Mouse (Mus musculus) layer of hippocampus, adult 8-10 months (tissue): ENCODE results near the gene Optn. TPM values are rescaled to one million over a fixed set of nuclear protein-coding genes. Genes with fewer than 3 reads are reported as not detected.

Experiments
- DNase-seq, 2 experiments: peaks; one replicate each; pipeline ENCODE4 v3.0.0; 2022; ENCODE audit warnings: low spot score in 2 of 2
- total RNA-seq, 4 experiments: library from RNA; stranded (reverse); gene quantifications; 2 replicates each; pipeline ENCODE4 v1.2.4; 2022

The Optn gene
- total RNA-seq, 4 experiments from 2014 or later: 17.5 to 20.8 (median 18.7) TPM

- no peak for DNase-seq
Observed at GRCm38 (mm10) chr2:5033546-5034420, 30.1 kb downstream of the Optn start.

DNA sequence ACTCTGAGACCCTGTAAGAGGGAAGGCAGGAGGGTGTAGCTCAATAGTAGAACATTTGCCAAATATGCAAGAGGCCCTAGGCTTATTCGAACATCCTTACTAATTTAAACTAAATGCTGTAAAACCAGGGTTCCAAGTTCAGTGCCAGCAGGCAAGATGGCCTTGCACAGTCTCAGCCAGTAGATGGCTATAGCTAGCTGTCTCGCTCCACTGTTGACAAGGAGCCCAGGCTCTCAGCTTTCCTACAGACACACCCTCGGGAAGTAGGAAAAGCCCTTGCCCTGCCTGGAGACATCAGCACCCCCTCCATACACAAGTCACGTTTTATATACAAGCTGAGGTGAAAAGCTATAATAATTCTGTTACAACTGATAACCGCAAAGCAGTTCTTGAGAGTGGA, 31.2 kb downstream of the Optn start:
- no peak for DNase-seq

GRCm38 (mm10) chr2:5031215-5031614, 32.6 kb downstream of the Optn start:
- peak in 1 of 2 experiments; percentile 33 for DNase-seq

DNA sequence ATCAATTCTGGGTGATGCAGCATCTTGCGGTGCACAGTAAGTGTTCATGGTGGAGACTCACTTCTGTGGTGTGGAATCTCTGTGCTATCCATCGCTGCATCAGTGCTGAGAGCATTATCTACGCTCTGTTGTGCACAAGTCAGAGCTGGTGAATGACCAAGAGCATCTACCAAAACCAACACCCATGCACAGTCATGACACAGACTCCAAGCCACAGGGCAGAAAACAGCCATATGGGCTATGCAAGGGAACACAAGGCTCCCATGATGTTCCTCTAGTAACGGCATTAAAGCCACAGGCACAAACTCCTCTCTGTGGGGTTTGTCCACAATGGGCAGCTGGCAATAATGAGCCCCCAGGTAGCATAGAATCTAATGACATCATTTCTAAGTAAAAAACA, 34.0 kb downstream of the Optn start:
- no peak for DNase-seq

- DNase-seq: no peak
Observed at GRCm38 (mm10) chr2:5028047-5028446, 35.8 kb downstream of the Optn start.

DNA sequence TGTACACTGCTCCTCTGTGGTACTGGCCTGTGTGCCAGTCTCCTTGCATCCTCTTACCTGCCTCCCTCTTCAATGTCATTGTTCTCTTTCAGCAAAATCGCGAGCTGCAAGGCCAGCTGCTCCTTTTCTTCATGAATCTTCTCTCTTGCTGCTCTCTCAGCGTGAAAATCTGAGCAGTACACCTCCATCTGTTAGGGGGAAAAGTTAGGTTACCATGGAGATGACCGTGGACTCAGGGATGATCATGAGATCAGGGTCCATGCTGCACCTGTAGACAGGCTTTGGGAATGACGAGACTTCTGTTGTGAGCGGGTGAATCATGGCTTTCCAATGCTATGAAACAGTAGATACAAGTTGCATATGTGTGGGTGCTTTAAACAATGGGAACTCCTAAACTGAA, 36.8 kb downstream of the Optn start:
- no peak for DNase-seq

- no peak for DNase-seq
Observed at GRCm38 (mm10) chr2:5025162-5025733, 38.6 kb downstream of the Optn start.

- DNase-seq: no peak
Observed at GRCm38 (mm10) chr2:5023699-5024399, 40.0 kb downstream of the Optn start.

DNA sequence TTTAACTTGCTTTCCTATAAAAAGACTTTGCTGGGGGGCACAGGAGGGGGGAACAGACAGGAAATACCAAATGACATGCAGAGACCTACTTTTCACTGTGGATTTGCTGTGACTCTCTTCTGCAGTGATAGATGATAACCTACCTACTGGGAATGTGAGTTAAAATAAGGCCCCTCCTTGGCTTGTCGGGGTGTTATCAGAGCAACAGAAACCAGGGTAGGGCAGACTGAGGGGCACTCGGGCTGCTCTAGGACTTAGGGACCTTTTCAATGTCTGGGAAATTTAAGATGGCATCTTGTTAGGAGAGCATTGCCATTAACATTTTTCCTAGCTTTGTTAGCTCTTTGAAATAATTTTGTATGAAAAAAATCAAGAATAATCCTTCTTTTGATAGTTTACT, 40.6 kb downstream of the Optn start:
- DNase-seq: no peak

DNA sequence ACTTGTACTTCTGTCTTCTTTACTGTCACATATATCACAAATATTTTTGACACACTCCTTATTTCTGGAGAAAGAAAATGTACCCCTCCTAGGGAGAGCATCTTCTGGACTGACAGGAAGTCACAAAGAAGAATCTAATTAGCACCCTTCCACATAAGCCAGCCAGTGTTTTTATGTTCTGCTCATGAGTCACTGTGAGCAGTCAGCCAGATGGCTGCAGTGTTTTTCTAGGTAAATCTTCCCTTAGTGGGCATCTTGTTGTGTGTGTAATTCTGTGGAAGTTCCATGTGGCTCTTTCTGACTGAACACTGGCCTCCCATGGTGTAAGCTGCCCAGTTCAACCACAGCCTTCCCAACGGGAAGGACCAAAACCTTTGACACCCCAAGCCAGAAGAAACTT, 44.1 kb downstream of the Optn start:
- DNase-seq: peak; percentile 28 to 31

- DNase-seq: no peak
Observed at GRCm38 (mm10) chr2:5016922-5017321, 46.9 kb downstream of the Optn start.

- no peak for DNase-seq
Observed at GRCm38 (mm10) chr2:5015527-5015926, 48.3 kb downstream of the Optn start.

DNA sequence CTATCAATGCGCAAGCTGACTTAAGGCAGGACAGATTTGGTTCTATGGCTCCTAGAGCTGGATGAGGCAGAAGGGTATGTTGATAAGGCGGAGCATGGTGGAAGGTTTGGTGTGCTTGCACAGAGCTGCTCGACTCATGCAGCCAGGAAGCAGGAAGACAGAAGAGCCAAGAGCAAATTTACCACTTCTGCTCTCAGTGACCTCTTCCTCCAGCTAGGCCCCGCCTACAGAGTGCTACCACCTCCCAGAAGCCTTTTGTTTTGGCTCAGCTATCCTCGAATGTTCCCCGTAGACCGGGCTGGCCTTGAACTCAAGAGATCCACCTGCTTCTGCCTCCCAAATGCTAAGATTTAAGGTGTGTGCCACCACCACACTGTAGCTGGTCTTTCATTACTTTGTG, 49.2 kb downstream of the Optn start:
- no peak for DNase-seq

DNA sequence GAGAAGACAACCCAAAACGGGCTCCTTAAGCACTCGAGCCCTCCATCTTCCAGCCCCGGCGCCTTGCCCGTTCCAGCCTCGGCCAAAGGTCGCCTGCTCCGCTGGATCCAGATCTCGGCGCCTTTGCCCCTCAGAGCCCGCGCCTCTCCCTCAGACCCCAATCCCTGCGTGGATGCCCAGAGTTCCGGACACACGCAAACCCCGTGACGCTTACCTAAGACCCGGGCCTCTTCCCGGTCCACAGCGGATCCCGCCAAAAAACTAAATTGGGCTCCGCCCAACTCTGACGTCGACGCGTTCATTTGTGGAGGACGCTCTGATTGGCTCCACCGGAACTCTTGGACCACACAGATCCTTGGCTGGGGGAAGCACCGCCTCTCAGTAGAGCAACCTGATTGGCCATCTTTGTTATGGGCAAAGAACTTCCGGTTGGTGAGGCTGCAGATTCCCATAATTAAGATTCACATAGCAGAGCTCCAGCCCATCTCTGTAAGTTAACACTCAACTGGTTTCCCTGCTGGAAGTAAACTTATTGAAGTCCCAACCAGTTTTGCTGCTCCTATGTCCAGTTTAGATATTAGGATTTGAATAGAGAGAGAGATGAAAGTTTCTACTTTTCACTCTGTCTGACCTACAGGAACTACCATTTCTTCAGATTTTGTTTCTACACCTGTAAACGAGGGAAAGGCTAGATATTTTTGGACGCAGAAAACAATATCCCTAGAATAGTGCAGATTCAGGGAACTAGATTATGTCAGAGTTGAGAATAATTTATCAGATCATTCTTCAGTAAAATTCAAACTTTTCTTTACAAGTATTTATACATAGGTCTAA, 51.1 kb downstream of the Optn start, which contains the start of gene Mcm10:
Mcm10 (minus strand) TSS at position 301 of the 834 bp plus-strand sequence.
- DNase-seq: peak; percentile 90 to 91

DNA sequence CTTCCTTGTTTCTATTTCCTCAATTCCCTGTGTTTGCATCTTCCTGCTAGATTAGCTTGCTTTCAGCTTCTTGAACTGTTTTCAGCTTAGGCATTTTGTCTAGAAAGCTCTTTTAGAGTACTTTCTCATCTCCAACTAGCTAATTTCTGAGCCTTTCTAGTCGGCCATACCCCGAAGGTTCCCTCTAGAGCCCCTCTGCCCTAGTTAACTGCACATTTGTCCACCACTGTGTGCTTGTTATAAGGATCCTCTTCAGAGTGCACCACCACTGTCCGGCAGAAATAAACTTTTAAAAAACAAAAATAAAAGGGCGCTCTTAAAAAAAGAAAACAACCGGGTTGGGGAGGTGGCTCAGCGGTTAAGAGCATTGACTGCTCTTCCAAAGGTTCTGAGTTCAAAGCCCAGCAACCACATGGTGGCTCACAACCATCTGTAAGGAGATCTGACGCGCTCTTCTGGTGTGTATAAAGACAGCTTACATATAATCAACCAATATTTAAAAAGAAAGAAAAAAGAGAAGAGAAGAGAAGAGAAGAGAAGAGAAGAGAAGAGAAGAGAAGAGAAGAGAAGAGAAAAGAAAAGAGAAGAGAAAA, 51.9 kb downstream of the Optn start:
- DNase-seq: no peak

- no peak for DNase-seq
Observed at GRCm38 (mm10) chr2:5007107-5007506, 56.7 kb downstream of the Optn start.

GRCm38 (mm10) chr2:5001266-5001665, 62.6 kb downstream of the Optn start:
- DNase-seq: no peak

- DNase-seq: no peak
Observed at GRCm38 (mm10) chr2:4998905-4999304, 64.9 kb downstream of the Optn start.

DNA sequence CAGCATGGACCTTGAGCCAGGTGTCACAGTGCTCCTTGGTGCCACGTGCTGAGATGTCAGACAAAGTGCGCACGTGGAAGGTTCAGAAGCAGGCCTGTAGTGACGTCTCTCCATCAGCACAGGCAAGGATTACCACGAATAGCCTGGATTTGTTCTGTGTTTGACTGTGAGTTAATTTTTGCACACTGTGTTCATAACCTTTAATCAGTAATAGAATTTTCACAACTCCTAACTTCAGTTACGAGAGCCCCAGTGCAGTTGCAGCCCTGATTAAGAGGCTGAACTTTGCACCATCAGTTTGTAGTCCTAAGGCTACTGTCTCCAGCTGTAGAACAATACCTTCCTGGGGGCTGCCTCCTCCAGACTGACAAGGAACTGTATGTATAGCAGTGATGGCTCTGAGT, 67.4 kb downstream of the Optn start:
- DNase-seq: no peak

DNA sequence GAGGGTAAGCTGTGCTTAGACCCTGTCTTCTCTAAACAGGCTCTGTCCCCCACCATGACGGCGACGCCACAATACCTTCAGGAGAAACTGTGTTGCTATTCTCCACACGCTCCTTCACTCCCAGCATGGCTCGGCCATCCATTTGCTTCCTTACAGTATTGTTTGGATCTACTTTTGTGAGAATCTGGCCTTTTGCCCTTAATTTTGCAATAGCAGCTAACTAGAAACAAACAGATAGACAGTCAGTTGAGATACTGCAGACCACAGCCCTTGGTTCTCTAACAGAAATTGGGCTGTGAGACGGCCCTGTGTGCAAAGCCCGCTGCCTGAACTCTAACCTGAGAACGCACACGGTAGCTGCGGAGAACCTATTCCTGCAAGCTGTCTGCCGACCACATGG, 68.2 kb downstream of the Optn start:
- no peak for DNase-seq

DNA sequence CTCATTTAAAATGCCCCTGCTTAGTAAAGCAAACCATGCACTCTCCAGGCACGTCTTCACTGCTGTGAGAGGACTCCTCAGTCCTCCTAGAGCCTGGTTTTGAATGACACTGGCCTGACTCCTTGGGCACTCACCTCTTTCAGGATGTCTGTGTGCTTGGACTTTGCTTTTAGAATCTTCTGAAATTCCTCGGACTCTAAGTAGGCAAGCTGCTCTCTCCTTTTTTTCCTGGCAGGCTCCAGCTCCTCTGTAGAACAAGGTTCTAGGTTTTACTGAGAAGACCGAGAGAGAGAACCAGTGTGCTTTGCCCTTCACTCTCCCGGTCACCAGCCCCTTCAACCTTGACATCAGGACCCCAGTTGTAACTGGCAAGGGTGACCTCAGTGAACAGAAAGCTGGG, 69.4 kb downstream of the Optn start:
- DNase-seq: no peak
